Mouse (Mus musculus): ENCODE measurements around the gene Phka1.
"Not testable (repeated sequence)": the region's sequence is repeated elsewhere in the genome, so short reads cannot be mapped to it uniquely, and the experiment has no call there.

GRCm38 (mm10) chrX:102686872-102687271 lies 42.8 kb upstream of the Phka1 start, which contains the start of gene Gm3880:
- TF ChIP-seq CTCF (IDR thresholded peaks at IDR 0.05; ENCODE audit: borderline replicate concordance, control insufficient read depth, extremely low read depth, insufficient read depth, low read length, poor library complexity); POLR2A (IDR thresholded peaks at IDR 0.05; ENCODE audit: control insufficient read depth, extremely low read depth, insufficient read depth, low read length, poor library complexity): not testable (repeated sequence)
